Mouse (Mus musculus): ENCODE data around the gene Lrpprc. TPM values are rescaled to one million over a fixed set of nuclear protein-coding genes. Genes with fewer than 3 reads are reported as not detected.

Gene Lrpprc
- polyA plus RNA-seq, 1 experiment from 2014 or later = 21.0 TPM

DNA sequence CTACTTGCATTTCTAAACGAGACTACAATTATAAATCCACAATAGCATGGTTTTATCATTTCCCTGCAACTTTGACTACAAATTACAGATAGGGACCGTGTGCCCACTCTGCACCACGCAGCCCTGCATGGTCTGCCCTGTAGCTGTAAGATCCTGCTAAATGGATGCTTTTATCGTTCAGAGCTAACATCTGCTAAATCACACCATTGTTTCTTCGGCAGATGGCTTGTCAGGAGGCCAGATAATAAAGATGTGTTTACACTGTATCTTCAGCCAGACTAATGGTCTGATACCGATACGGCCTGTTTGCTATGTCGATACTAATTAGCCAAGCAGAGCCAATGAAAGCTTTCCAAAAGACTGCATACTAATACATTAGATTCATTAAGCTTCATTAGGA, 41.3 kb downstream of the Lrpprc start:
- 95% methylated on average over 8 of the region's 8 CpGs for WGBS (ENCODE audit: missing documents)
- peaks cover 47% of the 10 kb centered on the region for H3K36me3 ChIP-seq (ENCODE audit: inconsistent target)
- H3K79me2 ChIP-seq (ENCODE audit: inconsistent target) = no peaks in the 10 kb centered on the region
- H3K4me3 ChIP-seq (ENCODE audit: inconsistent target) = no peak overlapping the region
- no peak overlapping the region for H3K27ac ChIP-seq

DNA sequence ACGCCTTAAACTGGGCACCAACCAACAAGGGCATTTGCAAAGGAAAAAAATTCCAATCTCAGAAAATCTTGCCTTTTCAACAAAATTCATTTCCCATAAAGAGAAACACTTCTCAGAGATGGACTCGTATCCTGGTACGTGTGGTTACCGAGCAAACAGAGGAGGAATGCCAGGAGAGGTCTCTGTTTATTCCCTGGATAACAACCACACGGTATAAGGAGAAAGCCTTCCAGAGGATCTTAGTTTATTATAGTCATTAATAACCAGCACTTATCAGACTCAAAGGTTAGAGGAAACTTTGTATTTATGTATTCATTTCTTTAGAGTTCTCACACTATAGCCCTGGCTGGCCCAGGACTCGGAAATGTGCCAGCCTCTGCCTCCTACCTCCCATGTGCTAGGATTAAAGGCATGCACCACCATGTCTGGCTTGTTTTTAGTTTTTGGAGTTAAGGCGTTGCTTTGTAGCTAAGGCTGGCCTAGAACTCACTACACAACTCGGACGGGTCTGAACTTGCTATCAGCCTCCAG, 42.4 kb downstream of the Lrpprc start:
- no peaks in the 10 kb centered on the region for H3K79me2 ChIP-seq (ENCODE audit: inconsistent target)
- H3K4me3 ChIP-seq (ENCODE audit: inconsistent target) = no peak overlapping the region
- H3K36me3 ChIP-seq (ENCODE audit: inconsistent target) = peaks cover 43% of the 10 kb centered on the region
- WGBS (ENCODE audit: missing documents) = 94% methylated on average over 9 of the region's 9 CpGs
- H3K27ac ChIP-seq = no peak overlapping the region

DNA sequence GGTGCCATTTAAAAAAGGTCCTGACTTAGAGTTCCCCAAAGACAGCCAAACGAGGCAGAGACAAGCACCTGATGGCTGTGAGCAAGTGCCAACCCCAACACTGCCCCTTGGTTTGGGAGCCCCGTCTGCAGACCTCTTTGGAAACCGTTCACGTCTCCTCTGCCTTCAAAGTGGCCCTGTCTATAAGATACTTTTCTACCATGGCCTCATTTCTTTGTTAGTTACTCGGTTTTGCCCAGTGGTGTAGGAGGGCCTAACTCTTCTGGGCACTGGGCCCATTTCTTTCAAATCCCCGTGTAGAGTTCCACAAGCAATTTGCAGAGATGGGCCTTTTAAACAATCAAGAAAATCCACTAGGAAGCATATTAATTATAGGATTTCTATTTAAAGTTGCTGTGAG, 43.4 kb downstream of the Lrpprc start:
- Histone ChIP-seq H3K4me3 (ENCODE audit: inconsistent target) (no peak overlapping the region), H3K36me3 (ENCODE audit: inconsistent target) (peaks cover 35% of the 10 kb centered on the region), H3K79me2 (ENCODE audit: inconsistent target) (no peaks in the 10 kb centered on the region), H3K27ac (no peak overlapping the region)
- 90% methylated on average over 6 of the region's 6 CpGs for WGBS (ENCODE audit: missing documents)

DNA sequence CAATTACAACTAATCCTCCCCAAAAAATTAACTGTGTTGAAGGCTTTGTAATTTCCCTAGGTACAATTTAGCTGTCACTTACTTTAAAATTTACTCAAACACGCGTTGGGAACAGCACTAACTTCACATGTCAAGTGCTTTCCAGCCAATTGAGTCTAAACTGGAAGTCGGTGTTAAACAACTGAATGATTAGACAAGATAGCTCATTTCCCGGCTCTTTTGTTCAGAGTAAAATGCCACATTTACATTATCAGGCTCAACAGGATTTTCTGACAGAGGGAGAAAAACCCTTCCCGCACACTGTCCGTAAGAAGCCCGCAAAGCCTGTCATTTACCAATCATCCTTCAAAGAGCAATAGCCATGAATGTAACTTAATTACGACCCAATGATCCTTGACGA, 45.6 kb downstream of the Lrpprc start:
- 98% methylated on average over 9 of the region's 9 CpGs for WGBS (ENCODE audit: missing documents)
- Histone ChIP-seq H3K27ac (no peak overlapping the region), H3K4me3 (ENCODE audit: inconsistent target) (no peak overlapping the region), H3K36me3 (ENCODE audit: inconsistent target) (0 out of 2 replicates have a peak, but pooled peaks cover 17% of the 10 kb centered on the region), H3K79me2 (ENCODE audit: inconsistent target) (no peaks in the 10 kb centered on the region)

DNA sequence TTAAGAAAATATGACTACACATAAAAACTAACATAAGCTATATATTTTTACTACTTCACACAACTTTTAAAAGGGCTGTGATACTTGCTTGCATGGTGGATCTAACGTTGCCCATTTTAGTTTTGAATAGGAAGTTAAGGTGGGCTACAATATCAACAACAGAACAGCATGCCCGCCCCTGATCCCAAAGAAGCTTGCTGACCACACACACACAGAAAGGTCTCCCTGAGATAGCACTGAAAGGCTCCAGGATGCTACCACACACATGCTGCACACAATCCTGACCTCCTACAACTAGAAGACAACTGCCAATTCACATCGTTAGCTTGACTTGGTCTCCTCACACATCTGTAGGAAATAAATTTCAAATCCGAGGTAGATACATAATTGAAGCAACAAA, 46.3 kb downstream of the Lrpprc start:
- Histone ChIP-seq H3K36me3 (ENCODE audit: inconsistent target) (peaks cover 13% of the 10 kb centered on the region; the same call in 1 of the 2 replicates), H3K4me3 (ENCODE audit: inconsistent target) (no peak overlapping the region), H3K79me2 (ENCODE audit: inconsistent target) (no peaks in the 10 kb centered on the region), H3K27ac (no peak overlapping the region)
- WGBS (ENCODE audit: missing documents) = 86% methylated on average over 4 of the region's 4 CpGs

DNA sequence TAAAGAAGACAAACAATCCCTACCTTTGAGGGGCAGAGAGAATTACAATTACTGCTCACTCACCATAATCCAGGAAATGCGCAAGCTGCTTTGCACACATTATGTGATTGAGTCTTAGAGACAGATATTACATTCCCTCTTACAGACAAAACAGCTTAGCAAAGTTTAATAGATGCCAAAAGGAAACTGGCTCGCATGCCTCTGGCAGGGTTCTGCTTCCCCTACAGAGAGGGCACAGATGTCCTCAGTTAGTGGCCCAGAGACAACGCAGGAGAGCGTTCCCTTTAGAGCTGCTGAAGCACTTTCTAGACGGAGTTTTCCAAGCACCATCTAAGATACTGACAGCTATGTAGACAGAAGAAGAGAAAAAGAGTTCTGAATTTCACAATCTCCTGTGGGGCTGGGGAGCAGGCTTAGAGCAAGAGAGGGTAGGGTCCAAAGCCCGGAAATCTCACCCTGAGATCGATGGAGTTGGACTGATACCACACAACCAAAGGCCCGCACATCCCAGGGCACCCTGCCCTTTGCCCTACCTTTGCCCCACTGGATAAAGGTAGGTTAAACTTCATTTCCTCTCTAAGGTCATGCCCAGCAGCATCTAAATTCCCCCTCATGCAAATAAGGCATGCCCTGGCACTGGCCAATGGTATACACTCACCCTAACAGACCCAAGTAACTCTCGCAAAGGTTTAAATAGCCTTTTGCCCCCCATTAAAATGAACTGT, 52.4 kb downstream of the Lrpprc start:
- Histone ChIP-seq H3K36me3 (ENCODE audit: inconsistent target) (no peaks in the 10 kb centered on the region; the same call in 1 of the 2 replicates), H3K79me2 (ENCODE audit: inconsistent target) (no peaks in the 10 kb centered on the region), H3K27ac (no peak overlapping the region), H3K4me3 (ENCODE audit: inconsistent target) (no peak overlapping the region)
- WGBS (ENCODE audit: missing documents) = 96% methylated on average over 9 of the region's 9 CpGs

DNA sequence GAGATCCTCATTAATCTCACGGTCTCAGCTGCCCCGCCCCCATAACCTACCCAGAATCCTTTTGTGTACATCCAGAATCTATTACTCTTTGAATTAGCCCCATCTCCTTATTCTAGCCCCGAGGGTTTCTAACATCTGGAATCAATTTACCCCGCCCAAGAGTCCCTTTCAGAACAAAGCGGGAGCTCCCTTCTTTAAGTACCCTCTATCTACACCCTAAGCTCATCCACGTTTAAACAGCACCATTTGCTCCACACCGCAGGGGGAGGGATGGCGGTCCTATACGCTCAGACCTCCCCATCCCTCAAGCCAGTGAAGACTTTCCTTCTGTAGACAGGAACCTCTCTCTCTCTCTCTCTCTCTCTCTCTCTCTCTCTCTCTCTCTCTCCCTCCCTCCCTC, 53.9 kb downstream of the Lrpprc start:
- Histone ChIP-seq H3K27ac (no peak overlapping the region), H3K79me2 (ENCODE audit: inconsistent target) (no peaks in the 10 kb centered on the region)
- WGBS (ENCODE audit: missing documents) = 90% methylated on average over 9 of the region's 9 CpGs

DNA sequence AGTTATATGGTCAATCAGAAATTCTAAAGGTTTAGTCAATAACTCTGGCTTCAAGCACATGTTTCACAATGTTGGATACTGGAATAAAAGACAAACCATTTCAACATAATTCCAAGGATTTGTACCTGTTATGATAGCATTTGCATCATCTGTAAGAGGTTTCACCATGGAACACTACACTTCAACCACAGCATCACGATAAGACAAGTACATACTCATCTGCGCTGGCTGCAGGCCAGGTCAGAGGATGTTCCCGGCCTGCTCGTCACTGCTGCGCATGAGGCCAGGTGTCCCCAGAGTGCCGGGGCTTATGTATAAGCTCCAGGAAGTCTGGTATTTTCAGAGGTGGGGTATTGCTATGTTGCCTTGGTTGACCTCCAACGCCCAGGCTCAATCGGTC, 58.0 kb downstream of the Lrpprc start:
- Histone ChIP-seq H3K79me2 (ENCODE audit: inconsistent target) (no peaks in the 10 kb centered on the region), H3K36me3 (ENCODE audit: inconsistent target) (peaks cover 24% of the 10 kb centered on the region), H3K27ac (no peak overlapping the region), H3K4me3 (ENCODE audit: inconsistent target) (no peak overlapping the region)
- WGBS (ENCODE audit: missing documents) = 92% methylated on average over 8 of the region's 8 CpGs

More for the DNA sequence above, 53.9 kb downstream of the Lrpprc start:
- H3K36me3 ChIP-seq (ENCODE audit: inconsistent target) = peaks cover under 1% of the 10 kb centered on the region; the same call in 1 of the 2 replicates
- H3K4me3 ChIP-seq (ENCODE audit: inconsistent target) = no peak overlapping the region

DNA sequence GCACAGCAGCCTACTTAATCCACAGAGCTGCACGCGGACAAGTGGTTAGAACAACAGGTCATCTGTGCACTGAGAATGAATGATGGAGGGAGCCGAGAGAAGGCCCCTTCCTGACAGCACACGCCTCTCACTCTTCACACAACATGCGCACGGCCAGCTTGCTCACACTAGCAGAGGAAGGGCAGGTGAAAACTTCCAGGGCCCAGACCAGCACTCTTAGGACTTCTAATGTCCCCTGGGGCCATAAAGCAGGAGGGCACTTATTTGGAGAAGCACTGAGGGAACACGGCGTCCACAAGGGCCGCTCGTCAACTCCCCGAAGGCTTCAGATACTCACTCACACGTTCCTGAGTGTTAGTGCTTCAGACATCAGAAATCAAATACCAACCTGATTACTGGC, 59.2 kb downstream of the Lrpprc start:
- Histone ChIP-seq H3K27ac (no peak overlapping the region), H3K4me3 (ENCODE audit: inconsistent target) (no peak overlapping the region), H3K79me2 (ENCODE audit: inconsistent target) (no peaks in the 10 kb centered on the region), H3K36me3 (ENCODE audit: inconsistent target) (peaks cover 29% of the 10 kb centered on the region)
- WGBS (ENCODE audit: missing documents) = 98% methylated on average over 12 of the region's 12 CpGs

DNA sequence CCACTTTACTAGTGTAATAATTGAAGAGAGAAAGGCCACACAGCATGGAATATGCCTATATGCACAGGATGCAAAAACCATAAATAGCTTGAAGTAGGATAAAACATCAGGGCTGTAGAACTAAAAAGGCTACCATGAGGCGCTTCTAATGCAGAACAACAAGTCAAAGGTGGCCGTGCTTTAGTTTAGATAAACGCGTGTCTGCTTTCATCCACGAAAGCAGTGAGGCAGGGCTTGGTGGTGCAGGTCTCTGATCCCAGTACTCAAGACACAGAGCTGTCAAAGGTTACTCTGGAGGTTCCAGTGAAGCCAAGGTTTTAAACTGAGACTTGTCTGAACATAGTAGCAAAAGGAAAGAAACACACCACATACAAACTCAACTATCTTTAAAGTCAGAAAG, 61.4 kb downstream of the Lrpprc start:
- Histone ChIP-seq H3K27ac (no peak overlapping the region), H3K4me3 (ENCODE audit: inconsistent target) (no peak overlapping the region), H3K36me3 (ENCODE audit: inconsistent target) (peaks cover 44% of the 10 kb centered on the region), H3K79me2 (ENCODE audit: inconsistent target) (no peaks in the 10 kb centered on the region)
- 97% methylated on average over 5 of the region's 5 CpGs for WGBS (ENCODE audit: missing documents)

DNA sequence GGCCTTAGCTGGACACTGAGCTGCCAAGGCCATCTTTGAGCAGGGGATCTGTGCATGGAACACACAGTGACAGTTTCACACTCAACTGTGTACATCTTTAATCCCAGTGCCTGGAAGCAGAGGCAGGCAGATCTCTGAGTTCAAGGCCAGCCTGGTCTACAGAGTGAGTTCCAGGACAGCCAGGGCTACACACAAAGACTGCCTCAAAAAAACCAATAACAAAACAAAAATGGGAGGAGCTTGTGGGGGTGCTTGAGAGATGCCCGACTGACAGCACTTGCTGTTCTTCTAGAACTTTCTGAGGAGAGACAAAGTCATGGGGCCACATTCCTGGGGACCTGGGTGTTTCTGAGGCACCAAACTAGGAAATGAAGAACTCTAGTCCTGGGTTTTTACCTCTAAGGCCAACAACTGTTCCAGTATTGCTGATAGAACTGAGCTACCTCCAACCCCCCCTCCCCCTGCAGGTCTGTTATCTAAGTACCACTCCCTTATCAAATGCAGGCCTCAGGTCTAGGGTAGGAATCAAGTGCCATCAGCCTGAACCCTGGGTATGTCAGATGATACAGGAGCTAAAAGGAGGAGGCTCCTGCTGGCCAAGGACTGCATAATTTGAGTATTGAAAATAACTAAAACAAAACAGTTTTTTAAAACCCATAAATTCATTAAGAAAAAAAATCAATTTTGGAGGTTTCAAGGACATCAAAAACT, 62.2 kb downstream of the Lrpprc start:
- H3K27ac ChIP-seq = no peak overlapping the region
- H3K79me2 ChIP-seq (ENCODE audit: inconsistent target) = no peaks in the 10 kb centered on the region
- 78% methylated on average over 1 of the region's 1 CpGs for WGBS (ENCODE audit: missing documents)
- peaks cover 44% of the 10 kb centered on the region for H3K36me3 ChIP-seq (ENCODE audit: inconsistent target)
- no peak overlapping the region for H3K4me3 ChIP-seq (ENCODE audit: inconsistent target)

DNA sequence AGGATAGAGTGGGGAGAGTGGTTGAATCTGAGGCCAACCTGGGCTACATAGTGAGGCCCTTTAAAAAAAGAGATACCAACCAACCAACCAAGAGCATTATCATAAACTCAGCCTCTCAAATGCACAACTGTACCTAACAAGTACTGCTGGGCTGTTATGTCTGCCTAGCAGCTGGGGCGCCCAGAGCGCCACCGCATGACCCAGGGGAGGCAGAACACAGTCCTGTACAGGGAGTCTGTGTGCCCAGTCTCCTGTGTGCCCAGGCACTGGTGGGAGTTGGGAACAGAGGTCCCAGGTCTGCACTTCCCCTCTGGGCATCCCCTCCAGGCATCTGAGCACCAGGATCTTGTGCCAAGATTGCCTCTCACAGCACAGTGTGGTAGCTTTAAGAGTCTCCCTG, 65.4 kb downstream of the Lrpprc start:
- H3K36me3 ChIP-seq (ENCODE audit: inconsistent target) = peaks cover 40% of the 10 kb centered on the region
- no peak overlapping the region for H3K27ac ChIP-seq
- H3K4me3 ChIP-seq (ENCODE audit: inconsistent target) = no peak overlapping the region
- H3K79me2 ChIP-seq (ENCODE audit: inconsistent target) = no peaks in the 10 kb centered on the region
- WGBS (ENCODE audit: missing documents) = 100% methylated on average over 3 of the region's 3 CpGs

DNA sequence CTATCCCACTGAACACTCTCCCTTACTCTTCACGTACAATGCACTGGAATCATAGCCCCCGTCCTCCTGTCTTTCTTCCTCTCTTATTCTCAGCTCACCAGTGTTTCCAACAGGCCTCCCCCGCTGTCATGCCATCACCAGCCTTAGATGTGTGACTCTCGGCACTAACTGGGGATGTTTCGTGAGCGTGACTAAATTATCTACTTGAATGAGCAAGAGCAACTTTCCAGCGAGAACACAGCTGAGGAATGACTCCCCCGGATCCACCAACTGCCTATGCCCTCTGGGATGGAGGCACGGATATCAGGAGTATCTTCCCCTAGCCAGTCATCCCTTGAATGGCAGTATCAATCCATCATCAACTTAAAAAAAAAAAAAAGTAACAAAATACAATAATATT, 66.6 kb downstream of the Lrpprc start:
- H3K4me3 ChIP-seq (ENCODE audit: inconsistent target) = no peak overlapping the region
- 92% methylated on average over 9 of the region's 9 CpGs for WGBS (ENCODE audit: missing documents)
- peaks cover 33% of the 10 kb centered on the region for H3K36me3 ChIP-seq (ENCODE audit: inconsistent target)
- no peak overlapping the region for H3K27ac ChIP-seq
- H3K79me2 ChIP-seq (ENCODE audit: inconsistent target) = no peaks in the 10 kb centered on the region

DNA sequence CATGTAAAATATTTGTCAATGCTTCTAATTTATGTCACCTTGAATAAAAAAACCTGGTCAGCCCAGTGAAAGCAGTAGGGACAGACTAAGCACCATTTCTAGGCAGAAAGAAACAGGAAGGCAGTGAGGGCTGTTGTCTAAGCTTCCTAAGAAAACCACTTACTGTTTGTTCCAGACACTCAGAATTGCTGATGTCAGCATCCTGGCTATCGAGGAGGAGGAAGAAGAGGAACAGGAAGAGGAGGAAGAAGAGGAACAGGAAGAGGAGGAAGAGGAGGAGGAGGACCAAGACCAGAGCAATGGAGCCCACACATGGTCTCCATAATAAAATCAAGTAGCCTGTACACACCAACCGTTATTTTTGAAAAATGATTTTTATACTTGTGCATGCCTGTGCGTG, 71.5 kb downstream of the Lrpprc start:
- Histone ChIP-seq H3K36me3 (ENCODE audit: inconsistent target) (peaks cover 19% of the 10 kb centered on the region), H3K27ac (no peak overlapping the region), H3K4me3 (ENCODE audit: inconsistent target) (no peak overlapping the region), H3K79me2 (ENCODE audit: inconsistent target) (no peaks in the 10 kb centered on the region)
- WGBS (ENCODE audit: missing documents) = 67% methylated on average over 3 of the region's 3 CpGs

DNA sequence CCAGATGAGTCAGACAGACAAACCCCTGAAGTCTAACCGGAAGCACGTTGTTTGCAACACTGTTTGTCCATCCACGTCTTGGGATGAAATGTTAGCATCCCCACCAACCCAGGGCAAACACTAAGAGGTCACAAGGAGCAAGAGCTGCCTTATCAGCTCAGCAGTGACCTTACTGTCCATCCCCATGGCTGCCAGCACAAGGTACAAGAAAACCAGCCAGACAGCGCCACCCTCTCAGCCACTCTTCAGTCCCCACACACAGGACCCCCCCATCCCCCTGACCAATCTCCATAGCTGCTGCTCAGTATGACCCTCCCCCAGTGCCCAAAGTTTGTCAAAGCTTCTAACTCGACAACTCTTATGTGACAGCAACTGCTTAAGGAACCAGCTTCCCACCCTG, 73.2 kb downstream of the Lrpprc start:
- Histone ChIP-seq H3K27ac (no peak overlapping the region), H3K4me3 (ENCODE audit: inconsistent target) (no peak overlapping the region), H3K36me3 (ENCODE audit: inconsistent target) (peaks cover 32% of the 10 kb centered on the region), H3K79me2 (ENCODE audit: inconsistent target) (no peaks in the 10 kb centered on the region)
- 95% methylated on average over 5 of the region's 5 CpGs for WGBS (ENCODE audit: missing documents)
